Mouse (Mus musculus) stomach, postnatal 0 days (tissue): ENCODE measurements at regions not wholly inside any gene's neighbourhood (a gene's known extent, or its start where the extent isn't known, plus 50 kb on each side); places are given as distances from the start of the nearest gene placed in this dataset.

Experiments used
- ATAC-seq: fragments of 200-750 bp; cut with Nextera tagmentation; 2 replicates; pipeline ENCODE4 v1.8.0; 2017; ENCODE audit not compliant: low FRiP score, low TSS enrichment
- DNase-seq: peaks from one replicate; pipeline ENCODE4 v3.0.0-alpha.2; 2016; ENCODE audit warnings: low spot score
- H3K27ac ChIP-seq: fragments of 300-500 bp; sonication (generic); replicated peaks from 2 replicates; pipeline ENCODE4 v1.5.1; 2014; ENCODE audit warnings: mild to moderate bottlenecking, control low read depth
- H3K27me3 ChIP-seq: fragments of 300-500 bp; sonication (generic); 2 replicates; pipeline ENCODE4 v1.6.1; 2014; ENCODE audit warnings: low read length; ENCODE audit not compliant: control insufficient read depth, insufficient read depth
- H3K36me3 ChIP-seq: fragments of 300-500 bp; sonication (generic); 2 replicates; pipeline ENCODE4 v1.6.1; 2014; ENCODE audit warnings: low read length, mixed read lengths; ENCODE audit not compliant: control insufficient read depth, insufficient read depth
- H3K4me1 ChIP-seq: fragments of 300-500 bp; sonication (generic); replicated peaks from 2 replicates; pipeline ENCODE4 v1.6.1; 2014; ENCODE audit warnings: antibody characterized with exemption; ENCODE audit not compliant: control insufficient read depth, insufficient read depth
- H3K4me2 ChIP-seq: fragments of 300-500 bp; sonication (generic); replicated peaks from 2 replicates; pipeline ENCODE4 v1.6.1; 2014; ENCODE audit warnings: low read depth, mild to moderate bottlenecking, control low read depth, moderate library complexity
- H3K4me3 ChIP-seq: fragments of 300-500 bp; sonication (generic); 2 replicates; pipeline ENCODE4 v1.5.1; 2014; ENCODE audit warnings: low read depth, low read length, control low read depth
- H3K9ac ChIP-seq: fragments of 300-500 bp; sonication (generic); 2 replicates; pipeline ENCODE4 v1.6.1; 2014; ENCODE audit warnings: mild to moderate bottlenecking, low read length, control low read depth, mixed read lengths
- H3K9me3 ChIP-seq: fragments of 300-500 bp; sonication (generic); 2 replicates; pipeline ENCODE4 v1.6.1; 2016; ENCODE audit warnings: low read length; ENCODE audit not compliant: control insufficient read depth
- CTCF ChIP-seq: IDR thresholded peaks from 2 replicates; pipeline ENCODE4 v1.5.1; 2016; ENCODE audit warnings: antibody characterized with exemption, low read depth, mild to moderate bottlenecking, moderate library complexity
- EP300 ChIP-seq: optimal IDR thresholded peaks from 2 replicates; pipeline ENCODE3; 2016; ENCODE audit warnings: antibody characterized with exemption
- WGBS: fragments of 180-500 bp; shearing (Covaris S2); extraction: QIAGEN DNeasy Blood & Tissue Kit; methylation state at CpG from one replicate; pipeline ENCODE4 v1.1.7; 2014; 5-methylcytosine and 5-hydroxymethylcytosine counted together

DNA sequence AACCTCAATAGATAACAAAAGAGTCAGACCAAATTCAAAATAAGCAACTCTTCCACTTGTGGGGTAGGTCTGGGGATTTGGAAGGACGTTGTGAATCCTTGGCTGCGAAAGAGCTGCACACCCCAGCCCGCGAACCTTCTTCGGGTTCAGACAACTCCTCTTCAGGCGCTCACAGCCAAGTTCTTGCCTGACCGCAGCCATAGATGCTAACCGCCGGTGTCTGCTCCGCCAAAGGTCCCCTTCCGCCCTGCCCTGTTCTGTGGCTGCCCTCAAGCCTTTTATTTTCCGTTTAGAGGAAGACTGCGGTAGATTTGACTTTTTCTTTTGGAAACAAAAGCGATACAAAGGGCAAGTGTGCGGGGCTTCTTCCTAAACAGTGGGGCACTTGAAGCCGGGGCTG is 68.6 kb upstream of the Hnrnpk start:
- Histone ChIP-seq H3K4me1 (0 out of 2 replicates have a peak, but pooled peaks cover 4% of the 10 kb centered on the region), H3K27me3 (no peaks in the 10 kb centered on the region), H3K9me3 (no peaks in the 10 kb centered on the region), H3K9ac (no peak overlapping the region), H3K27ac (no peak overlapping the region), H3K4me2 (peak overlapping the region; percentile 44), H3K4me3 (peak overlapping the region; percentile 4; the same call in 1 of the 2 replicates), H3K36me3 (no peaks in the 10 kb centered on the region)
- ATAC-seq (no peak), DNase-seq (peak; percentile 21)
- 14% methylated on average over 16 of the region's 16 CpGs for WGBS
- no peak for TF ChIP-seq CTCF
- no peak for TF ChIP-seq EP300

DNA sequence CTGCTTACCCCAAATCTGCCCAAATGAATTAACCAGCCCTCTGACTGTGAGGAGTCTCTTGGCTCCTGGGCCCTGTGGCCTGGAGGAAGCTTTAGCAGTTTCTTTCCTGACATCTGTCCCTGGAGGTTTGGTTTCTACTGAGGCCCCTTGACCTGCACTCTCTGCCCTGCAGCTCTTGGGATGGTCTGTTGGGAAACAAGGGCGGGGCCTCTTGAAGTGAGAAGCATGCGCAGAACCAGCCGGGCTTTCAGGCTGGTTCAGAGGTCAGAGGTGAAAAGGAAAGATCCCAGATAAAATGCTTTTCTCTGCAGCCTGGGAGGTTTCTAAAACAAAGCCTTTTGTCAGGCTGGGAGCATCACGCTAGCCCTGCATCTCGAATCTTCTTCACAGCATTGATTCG is 66.6 kb upstream of the Hnrnpk start:
- no peaks in the 10 kb centered on the region for H3K36me3 ChIP-seq
- 36% methylated on average over 6 of the region's 6 CpGs for WGBS
- TF ChIP-seq EP300 (no peak), CTCF (no peak)
- H3K4me2 ChIP-seq = no peak overlapping the region
- H3K4me1 ChIP-seq = 0 out of 2 replicates have a peak, but pooled peaks cover 4% of the 10 kb centered on the region
- no peak for DNase-seq
- no peak overlapping the region for H3K4me3 ChIP-seq
- H3K9ac ChIP-seq = no peak overlapping the region
- no peaks in the 10 kb centered on the region for H3K27me3 ChIP-seq
- ATAC-seq = no peak
- no peak overlapping the region for H3K27ac ChIP-seq
- no peaks in the 10 kb centered on the region for H3K9me3 ChIP-seq

DNA sequence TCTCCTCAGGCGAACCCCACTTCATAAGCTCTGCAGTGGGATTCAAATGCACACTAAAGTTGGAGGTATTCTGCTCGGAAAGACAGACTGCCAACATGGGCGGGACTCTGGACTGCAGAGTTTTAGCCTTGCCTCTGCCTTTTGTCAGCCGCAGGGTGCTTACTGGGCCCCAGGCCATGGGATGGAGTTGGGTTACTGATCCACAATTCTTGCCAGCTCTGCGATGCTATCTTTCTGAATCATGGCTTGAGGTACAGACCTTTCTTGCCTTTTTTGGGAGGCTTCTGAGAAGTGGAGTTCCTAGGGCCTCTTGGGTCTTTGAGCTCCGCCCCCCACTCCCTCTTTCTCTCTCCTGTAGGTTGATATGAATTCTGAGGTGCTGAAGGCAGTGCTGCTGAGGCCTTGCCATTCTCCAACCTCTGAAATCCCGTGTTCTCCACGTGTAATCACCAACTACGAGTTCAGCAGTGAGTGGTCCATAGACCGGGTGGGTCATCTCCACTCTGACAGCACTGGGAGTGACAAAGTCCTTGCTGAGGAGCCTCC is 64.0 kb upstream of the Hnrnpk start:
- DNase-seq (peak; percentile 26), ATAC-seq (no peak)
- WGBS = 60% methylated on average over 10 of the region's 10 CpGs
- Histone ChIP-seq H3K4me1 (0 out of 2 replicates have a peak, but pooled peaks cover 4% of the 10 kb centered on the region), H3K4me2 (no peak overlapping the region), H3K4me3 (no peak overlapping the region), H3K9ac (no peak overlapping the region), H3K27ac (peak overlapping the region; percentile 78), H3K27me3 (no peaks in the 10 kb centered on the region), H3K9me3 (no peaks in the 10 kb centered on the region), H3K36me3 (no peaks in the 10 kb centered on the region)
- TF ChIP-seq CTCF = no peak
- TF ChIP-seq EP300 = no peak

- no peak overlapping the region for H3K9ac ChIP-seq
- no peaks in the 10 kb centered on the region for H3K4me1 ChIP-seq
- 69% methylated on average over 13 of the region's 13 CpGs for WGBS
- H3K4me2 ChIP-seq = no peak overlapping the region
- H3K27me3 ChIP-seq = no peaks in the 10 kb centered on the region
- TF ChIP-seq EP300 (no peak), CTCF (no peak)
- DNase-seq = no peak
- ATAC-seq = no peak
- no peaks in the 10 kb centered on the region for H3K36me3 ChIP-seq
- no peak overlapping the region for H3K4me3 ChIP-seq
- H3K9me3 ChIP-seq = no peaks in the 10 kb centered on the region
- H3K27ac ChIP-seq = no peak overlapping the region
Measured at GRCm38 (mm10) chr13:58465206-58466104, 62.3 kb upstream of the Hnrnpk start.
